8 mouse cellular contexts compared by ENCODE assay signal in genomic region chr10:86685179-86686016, GRCm38 (mm10). TPM values are rescaled to one million over a fixed set of nuclear protein-coding genes. Genes with fewer than 3 reads are reported as not detected.
DNase-seq lines count a peak whose midpoint lies in the region; ATAC-seq and TF ChIP-seq lines count a peak whose summit lies in the region.
"Not testable (repeated sequence)": the region's sequence is repeated elsewhere in the genome, so short reads cannot be mapped to it uniquely, and the experiment has no call there.

No protein-coding gene starts in this region.

- peak overlapping the region; percentile 70 for H3K4me2 ChIP-seq in hindbrain, embryonic 16.5 days (ENCODE audit: low read length)

- peak; percentile 60 for DNase-seq in WW6 (ENCODE audit: low read depth, low spot score)
- DNase-seq in cerebellum, postnatal 4 days (ENCODE audit: low spot score in 2 of 2), result peak; percentile 69 to 85
- peak; percentile 82 for DNase-seq in gastrocnemius, adult 18-20 months (ENCODE audit: low spot score)
- peak; percentile 79 to 80 for DNase-seq in left cerebral cortex, adult 2 months (ENCODE audit: extremely low spot score in 1 of 2, low spot score in 2 of 2)
- DNase-seq in retina, postnatal 7 days (ENCODE audit: low read depth, low spot score), result peak; percentile 73
- DNase-seq in urinary bladder, adult 18-20 months (ENCODE audit: low spot score in 2 of 2), result peak; percentile 47 to 77

- not testable (repeated sequence) for H3K36me3 ChIP-seq in hindbrain, embryonic 16.5 days (ENCODE audit: control insufficient read depth, insufficient read depth, low read length); macrophage (ENCODE audit: inconsistent target)

- not testable (repeated sequence) for H3K79me2 ChIP-seq in macrophage (ENCODE audit: inconsistent target)

- not testable (repeated sequence) for H3K9me3 ChIP-seq in hindbrain, embryonic 16.5 days (ENCODE audit: control insufficient read depth, low read length)

- TF ChIP-seq CTCF in left cerebral cortex, adult 2 months (IDR thresholded peaks at IDR 0.05), result not testable (repeated sequence)

- H3K4me1 ChIP-seq in hindbrain, embryonic 16.5 days (ENCODE audit: control insufficient read depth, insufficient read depth, low read depth, low read length), result not testable (repeated sequence)

- intact Hi-C loops in left cerebral cortex, adult 2 months (cut with DNase I), result not testable (repeated sequence)

- H3K9ac ChIP-seq in hindbrain, embryonic 16.5 days (ENCODE audit: low read depth, low read length), result peak overlapping the region; percentile 91

- ATAC-seq in hindbrain, embryonic 16.5 days, result peak; percentile 97

- WGBS in hindbrain, embryonic 16.5 days, result 0% methylated on average over 49 of the region's 53 CpGs
- 1% methylated on average over 42 of the region's 53 CpGs for WGBS in macrophage (ENCODE audit: missing documents)

- H3K4me3 ChIP-seq in hindbrain, embryonic 16.5 days (ENCODE audit: low read length), result peak overlapping the region; percentile 69
- H3K4me3 ChIP-seq in left cerebral cortex, adult 2 months, result peak overlapping the region; percentile 73
- H3K4me3 ChIP-seq in macrophage (ENCODE audit: inconsistent target), result peak overlapping the region; percentile 43

- peak overlapping the region; percentile 86 for H3K27ac ChIP-seq in hindbrain, embryonic 16.5 days (ENCODE audit: low read depth, low read length)
- peak overlapping the region; percentile 88 for H3K27ac ChIP-seq in left cerebral cortex, adult 2 months
- peak overlapping the region; percentile 55 for H3K27ac ChIP-seq in macrophage

- H3K27me3 ChIP-seq in hindbrain, embryonic 16.5 days (replicated peaks; ENCODE audit: control insufficient read depth, insufficient read depth, low read length), result not testable (repeated sequence)

RNA-seq across cellular contexts. Expression of gene Hsp90b1, which starts 19.9 kb away (rescaled TPM):
- 100 to 1,000 TPM in 1 of 2 experiments, 10 to 100 TPM in 1; 96.4 to 136 TPM for total RNA-seq in gastrocnemius, adult 18-20 months (2021)
- 312 and 331 TPM in 2 replicates for polyA plus RNA-seq in hindbrain, embryonic 16.5 days (2015; fragmentation: Nextera tagmentation; extraction: Ambion mirVana)
- total RNA-seq in left cerebral cortex, adult 2 months (2021), result 100 to 1,000 TPM; 328 to 352 TPM
- 100 to 1,000 TPM; 102 to 503 (median 232) TPM for total RNA-seq in macrophage (2018; cell fraction: chromatin; rRNA removed)
- 100 to 1,000 TPM; 277 to 676 (median 467) TPM for total RNA-seq in macrophage (2018; cell fraction: cytosol; rRNA removed)
- 1,000 to 10,000 TPM in 1 of 26 experiments, 100 to 1,000 TPM in 25; 158 to 1,088 (median 642) TPM for total RNA-seq in macrophage (2018; cell fraction: nucleus; rRNA removed)
- polyA plus RNA-seq in macrophage (2018), result 461 to 1,299 TPM (median 580 TPM) in 3 replicates

RNA-seq across cellular contexts. Expression of gene Ttc41, which starts 20.2 kb away (rescaled TPM):
- total RNA-seq in gastrocnemius, adult 18-20 months (2021), result 1 to 10 TPM; 1.5 to 1.6 TPM
- polyA plus RNA-seq in hindbrain, embryonic 16.5 days (2015; fragmentation: Nextera tagmentation; extraction: Ambion mirVana), result 2.0 and 2.6 TPM in 2 replicates
- 1 to 10 TPM; 1.4 to 1.5 TPM for total RNA-seq in left cerebral cortex, adult 2 months (2021)
- total RNA-seq in macrophage (2018; cell fraction: chromatin; rRNA removed), result 1 to 10 TPM; 1.4 to 8.2 (median 3.7) TPM
- under 1 TPM; 0.11 to 0.77 (median 0.32) TPM for total RNA-seq in macrophage (2018; cell fraction: cytosol; rRNA removed)
- total RNA-seq in macrophage (2018; cell fraction: nucleus; rRNA removed), result 1 to 10 TPM in 24 of 26 experiments, under 1 TPM in 2; 0.63 to 6.8 (median 2.1) TPM
- 0.20 to 0.50 TPM (median 0.33 TPM) in 3 replicates for polyA plus RNA-seq in macrophage (2018)

Comparison
In these comparisons a context has a peak if more than half of its experiments do, and no peak if none do; other contexts are left out.
1. Peak in every context shown above with its lines: DNase-seq, ATAC-seq, H3K4me3 ChIP-seq and H3K27ac ChIP-seq.